In the genomic region with DNA sequence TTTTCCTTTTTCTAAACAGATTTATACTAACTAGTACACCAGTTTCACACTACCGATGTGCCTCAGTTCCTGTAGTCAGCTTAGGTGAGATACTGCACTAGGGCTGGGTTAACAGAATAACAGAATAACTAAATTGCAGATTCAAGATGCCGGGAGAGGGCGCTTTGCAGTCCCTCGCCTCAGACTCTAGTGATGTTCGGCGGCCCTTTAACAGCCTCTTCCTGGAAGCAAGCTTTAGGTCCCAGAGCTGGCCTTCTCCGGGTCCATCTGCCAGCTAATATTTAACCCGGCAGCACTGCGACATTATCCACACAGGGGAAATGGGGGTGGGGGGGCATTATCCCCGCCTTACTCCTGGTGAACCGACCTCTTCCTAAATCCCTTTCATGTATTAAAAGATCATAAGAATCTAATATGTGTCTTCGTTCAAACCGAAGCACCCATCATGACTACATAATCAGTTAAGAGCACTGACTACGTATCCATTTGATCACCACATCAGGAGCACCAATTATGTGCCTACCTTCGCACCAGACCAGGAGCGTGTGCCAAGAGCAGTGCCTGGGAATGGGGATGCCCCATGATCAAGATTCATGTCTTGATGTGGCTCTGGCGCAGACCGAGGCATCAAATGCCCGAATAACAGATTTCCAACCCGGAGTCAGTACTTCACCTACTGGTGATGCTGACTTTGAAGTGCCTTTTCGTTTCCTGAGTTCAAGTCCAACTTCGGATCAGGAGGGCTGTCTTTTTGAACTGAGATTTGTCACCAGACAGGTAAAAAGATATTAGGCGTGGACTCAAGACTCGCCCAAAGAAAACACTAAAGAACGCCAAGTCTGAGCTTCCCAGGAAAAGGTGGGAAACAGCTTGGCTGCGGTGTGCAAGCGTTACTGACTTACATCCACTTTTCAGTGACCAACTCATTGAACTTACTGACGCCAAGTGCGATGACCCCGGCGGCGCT, we compare ENCODE assay signal across 8 mouse cellular contexts. TPM values are rescaled to one million over a fixed set of nuclear protein-coding genes. Genes with fewer than 3 reads are reported as not detected.
DNase-seq lines count a peak whose midpoint lies in the region; ATAC-seq and TF ChIP-seq lines count a peak whose summit lies in the region.

No protein-coding gene starts in this region.

- no peaks in the 10 kb centered on the region; a peak in 1 of 4 replicates for H3K4me1 ChIP-seq in liver, embryonic 14.5 days (replicated peaks; ENCODE audit: control insufficient read depth in 2 of 2, insufficient read depth in 2 of 2, low read length in 1 of 2)
- H3K4me1 ChIP-seq in neural tube, embryonic 13.5 days (replicated peaks): peaks cover 55% of the 10 kb centered on the region

- H3K27ac ChIP-seq in liver, embryonic 14.5 days: no peak overlapping the region
- peak overlapping the region; percentile 97 for H3K27ac ChIP-seq in neural tube, embryonic 13.5 days (replicated peaks)

- no peaks in the 10 kb centered on the region for H3K9me3 ChIP-seq in liver, embryonic 14.5 days (ENCODE audit: control insufficient read depth, low read length)
- no peaks in the 10 kb centered on the region for H3K9me3 ChIP-seq in neural tube, embryonic 13.5 days

- no peak for TF ChIP-seq EP300 in liver, embryonic 14.5 days (IDR thresholded peaks at IDR 0.05; ENCODE audit: low read depth)

- DNase-seq in 3T3-L1 (ENCODE audit: low read depth, low spot score): peak; percentile 82
- peak; percentile 70 for DNase-seq in CD4-positive, CD25-positive, alpha-beta regulatory T cell, adult 2 months (ENCODE audit: low read depth, low spot score)
- DNase-seq in cerebellum, adult 9-10 months: peak; percentile 73
- peak; percentile 87 for DNase-seq in kidney, adult 11 months
- peak in 1 of 3 experiments; percentile 30 for DNase-seq in liver, embryonic 14.5 days (ENCODE audit: low read depth in 3 of 3, low spot score in 3 of 3)
- no peak for DNase-seq in ovary, adult 18-20 months (ENCODE audit: low spot score)

- H3K4me3 ChIP-seq in liver, embryonic 14.5 days (ENCODE audit: insufficient read depth in 1 of 2, low read depth in 2 of 2, low read length in 2 of 2): peak overlapping the region; percentile 49 to 54
- peak overlapping the region; percentile 87 for H3K4me3 ChIP-seq in neural tube, embryonic 13.5 days

- no peaks in the 10 kb centered on the region for H3K36me3 ChIP-seq in liver, embryonic 14.5 days (replicated peaks; ENCODE audit: control insufficient read depth, insufficient read depth, low read depth)
- H3K36me3 ChIP-seq in neural tube, embryonic 13.5 days: peaks cover 9% of the 10 kb centered on the region

- H3K4me2 ChIP-seq in liver, embryonic 14.5 days (ENCODE audit: low read depth): peak overlapping the region; percentile 61
- peak overlapping the region; percentile 97 for H3K4me2 ChIP-seq in neural tube, embryonic 13.5 days

- no peak overlapping the region for H3K9ac ChIP-seq in liver, embryonic 14.5 days (replicated peaks)
- peak overlapping the region; percentile 98 for H3K9ac ChIP-seq in neural tube, embryonic 13.5 days

- 0 out of 2 replicates have a peak, but pooled peaks have one; percentile 26 for ATAC-seq in granulocyte monocyte progenitor cell, adult 5-6 weeks (replicated peaks; ENCODE audit: poor library complexity, severe bottlenecking)
- no peak for ATAC-seq in liver, embryonic 14.5 days (ENCODE audit: insufficient read depth)
- ATAC-seq in neural tube, embryonic 13.5 days (ENCODE audit: low read depth): no peak

- H3K27me3 ChIP-seq in liver, embryonic 14.5 days (ENCODE audit: control insufficient read depth, insufficient read depth, low read length): peaks cover 46% of the 10 kb centered on the region
- no peaks in the 10 kb centered on the region for H3K27me3 ChIP-seq in neural tube, embryonic 13.5 days

- TF ChIP-seq CTCF in liver, embryonic 14.5 days (IDR thresholded peaks at IDR 0.05; ENCODE audit: low read depth): peak; percentile 52

- 25% methylated on average over 32 of the region's 32 CpGs for WGBS in liver, embryonic 14.5 days (ENCODE audit: insufficient replicate concordance)
- WGBS in neural tube, embryonic 13.5 days: 12% methylated on average over 32 of the region's 32 CpGs

RNA-seq across cellular contexts. Expression of a gene that starts 1.3 kb away (rescaled TPM):
- 2.1 and 2.8 TPM in 2 replicates for total RNA-seq in granulocyte monocyte progenitor cell, adult 5-6 weeks (2014; fragmentation: Nextera tagmentation)
- total RNA-seq in granulocyte monocyte progenitor cell, adult 5-6 weeks (2017): 0.39 TPM in 1 of 2 replicates, not detected in the other
- 2.8 and 3.4 TPM in 2 replicates for polyA plus RNA-seq in liver, embryonic 14.5 days (2012; rRNA removed)
- polyA plus RNA-seq in liver, embryonic 14.5 days (2014; fragmentation: Nextera tagmentation; extraction: Ambion mirVana): 1.7 and 2.7 TPM in 2 replicates
- 22.2 and 28.8 TPM in 2 replicates for polyA plus RNA-seq in neural tube, embryonic 13.5 days (2015; fragmentation: Nextera tagmentation; extraction: Ambion mirVana)

RNA-seq across cellular contexts. Expression of a gene that starts 31.6 kb away (rescaled TPM):
- total RNA-seq in granulocyte monocyte progenitor cell, adult 5-6 weeks (2014; fragmentation: Nextera tagmentation): 42.3 and 113 TPM in 2 replicates
- 45.2 and 50.0 TPM in 2 replicates for total RNA-seq in granulocyte monocyte progenitor cell, adult 5-6 weeks (2017)
- 24.1 and 41.3 TPM in 2 replicates for polyA plus RNA-seq in liver, embryonic 14.5 days (2012; rRNA removed)
- 64.4 and 68.0 TPM in 2 replicates for polyA plus RNA-seq in liver, embryonic 14.5 days (2014; fragmentation: Nextera tagmentation; extraction: Ambion mirVana)
- 152 and 169 TPM in 2 replicates for polyA plus RNA-seq in neural tube, embryonic 13.5 days (2015; fragmentation: Nextera tagmentation; extraction: Ambion mirVana)

RNA-seq across cellular contexts. Expression of a gene that starts 33.5 kb away (rescaled TPM):
- 34.8 and 46.6 TPM in 2 replicates for total RNA-seq in granulocyte monocyte progenitor cell, adult 5-6 weeks (2014; fragmentation: Nextera tagmentation)
- total RNA-seq in granulocyte monocyte progenitor cell, adult 5-6 weeks (2017): 36.4 and 47.6 TPM in 2 replicates
- polyA plus RNA-seq in liver, embryonic 14.5 days (2012; rRNA removed): 5.4 and 6.9 TPM in 2 replicates
- 4.6 and 4.8 TPM in 2 replicates for polyA plus RNA-seq in liver, embryonic 14.5 days (2014; fragmentation: Nextera tagmentation; extraction: Ambion mirVana)
- polyA plus RNA-seq in neural tube, embryonic 13.5 days (2015; fragmentation: Nextera tagmentation; extraction: Ambion mirVana): 10.2 TPM in 2 replicates

RNA-seq across cellular contexts. Expression of a gene that starts 46.5 kb away (rescaled TPM):
- total RNA-seq in granulocyte monocyte progenitor cell, adult 5-6 weeks (2014; fragmentation: Nextera tagmentation): not detected in 2 replicates
- total RNA-seq in granulocyte monocyte progenitor cell, adult 5-6 weeks (2017): 0.67 TPM in 1 of 2 replicates, not detected in the other
- 2.5 and 2.9 TPM in 2 replicates for polyA plus RNA-seq in liver, embryonic 14.5 days (2012; rRNA removed)
- 1.2 TPM in 2 replicates for polyA plus RNA-seq in liver, embryonic 14.5 days (2014; fragmentation: Nextera tagmentation; extraction: Ambion mirVana)
- polyA plus RNA-seq in neural tube, embryonic 13.5 days (2015; fragmentation: Nextera tagmentation; extraction: Ambion mirVana): 6.7 TPM in 2 replicates

RNA-seq across cellular contexts. Expression of a gene that starts 46.6 kb away (rescaled TPM):
- 41.9 and 45.8 TPM in 2 replicates for total RNA-seq in granulocyte monocyte progenitor cell, adult 5-6 weeks (2014; fragmentation: Nextera tagmentation)
- total RNA-seq in granulocyte monocyte progenitor cell, adult 5-6 weeks (2017): 60.9 and 66.4 TPM in 2 replicates
- polyA plus RNA-seq in liver, embryonic 14.5 days (2012; rRNA removed): 13.6 and 18.8 TPM in 2 replicates
- polyA plus RNA-seq in liver, embryonic 14.5 days (2014; fragmentation: Nextera tagmentation; extraction: Ambion mirVana): 34.1 and 37.3 TPM in 2 replicates
- 55.7 and 59.2 TPM in 2 replicates for polyA plus RNA-seq in neural tube, embryonic 13.5 days (2015; fragmentation: Nextera tagmentation; extraction: Ambion mirVana)
